Comparison of ENCODE assay signal across 16 mouse cellular contexts in genomic region chrX:22833226-22833625, GRCm38 (mm10).
"Had no signal": no experiment of that assay in that cellular context is flagged by ENCODE, and none has a peak within 500 bp of the region (broad histone marks: within the 10 kb centered on the region; RNA-seq: fewer than 3 reads in every experiment).

No protein-coding gene starts in this region.

- H3K36me3 ChIP-seq: limb, embryonic 10.5 days; limb, embryonic 13.5 days; liver, embryonic 13.5 days; neural tube, embryonic 13.5 days had no signal

- H3K27ac ChIP-seq: kidney, postnatal 0 days; layer of hippocampus, adult 2 months; limb, embryonic 10.5 days; limb, embryonic 13.5 days; liver, embryonic 13.5 days; neural tube, embryonic 13.5 days had no signal

- DNase-seq: kidney, adult 2 months; kidney, postnatal 25 days; layer of hippocampus, adult 9-11 months; liver, embryonic 13.5 days; lung, adult 2 months; lung, postnatal 14 days; lung, postnatal 4 days; thymus, adult 18-20 months; thymus, postnatal 36 days had no signal

- H3K27me3 ChIP-seq: limb, embryonic 13.5 days; liver, embryonic 13.5 days; neural tube, embryonic 13.5 days had no signal

- H3K4me1 ChIP-seq: limb, embryonic 10.5 days; limb, embryonic 13.5 days; liver, embryonic 13.5 days; neural tube, embryonic 13.5 days had no signal

- H3K4me2 ChIP-seq: limb, embryonic 13.5 days; liver, embryonic 13.5 days; neural tube, embryonic 13.5 days had no signal

- H3K9ac ChIP-seq: limb, embryonic 13.5 days; liver, embryonic 13.5 days; neural tube, embryonic 13.5 days had no signal

- ATAC-seq: intestine, postnatal 0 days had no signal

- H3K4me3 ChIP-seq: layer of hippocampus, adult 2 months; limb, embryonic 10.5 days; limb, embryonic 13.5 days; liver, embryonic 13.5 days; myocyte; neural tube, embryonic 13.5 days had no signal

- H3K9me3 ChIP-seq: limb, embryonic 10.5 days; limb, embryonic 13.5 days; liver, embryonic 13.5 days; neural tube, embryonic 13.5 days had no signal
